Mouse (Mus musculus) left cerebral cortex, adult 9 months (tissue): ENCODE data around the gene Zcchc9.

Experiments
- DNase-seq, 2 experiments: peaks; one replicate each; pipeline ENCODE4 v3.0.0; 2022; ENCODE audit warnings: low spot score in 2 of 2

Zcchc9 gene

DNA sequence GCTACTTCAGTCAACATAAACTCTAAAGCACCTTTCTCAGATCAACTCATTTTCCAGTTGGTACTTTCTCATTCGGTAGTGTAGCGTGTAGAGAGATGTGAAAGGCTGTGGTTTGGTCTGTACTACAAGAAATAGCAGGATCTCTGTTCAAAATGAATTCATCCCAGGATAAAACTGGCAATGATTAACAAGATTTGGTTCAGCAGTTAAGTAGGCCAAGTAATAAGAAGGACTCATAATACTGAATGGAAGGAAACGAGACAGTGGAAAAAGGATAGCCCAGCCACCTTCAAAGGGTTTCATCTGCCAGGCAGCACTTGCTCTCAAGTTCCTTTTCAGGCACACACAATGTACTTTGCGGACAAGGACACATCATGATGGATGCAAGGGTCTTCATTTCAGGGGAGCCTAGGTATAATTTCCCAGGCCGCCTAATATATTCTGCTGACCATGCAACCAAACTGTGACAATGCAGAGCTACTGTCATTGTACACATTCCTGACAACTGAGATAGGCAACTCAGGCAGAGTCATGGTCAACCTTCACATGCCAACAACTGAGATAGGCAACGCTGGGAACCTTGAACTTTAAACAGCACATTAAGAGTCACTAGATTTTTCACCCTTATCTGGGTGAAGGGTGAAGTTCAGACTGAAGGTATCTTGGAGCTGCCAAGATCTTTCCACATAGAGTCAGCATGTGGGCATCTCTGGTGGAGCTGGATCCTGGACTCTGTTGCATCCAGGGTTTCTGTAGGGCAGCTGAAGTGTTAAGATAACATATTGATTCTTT is 45.7 kb downstream of the Zcchc9 start:
- no peak for DNase-seq

GRCm38 (mm10) chr13:91760302-91761050 is 47.0 kb downstream of the Zcchc9 start:
- DNase-seq, result no peak

GRCm38 (mm10) chr13:91759791-91760190 is 47.7 kb downstream of the Zcchc9 start:
- DNase-seq, result no peak

DNA sequence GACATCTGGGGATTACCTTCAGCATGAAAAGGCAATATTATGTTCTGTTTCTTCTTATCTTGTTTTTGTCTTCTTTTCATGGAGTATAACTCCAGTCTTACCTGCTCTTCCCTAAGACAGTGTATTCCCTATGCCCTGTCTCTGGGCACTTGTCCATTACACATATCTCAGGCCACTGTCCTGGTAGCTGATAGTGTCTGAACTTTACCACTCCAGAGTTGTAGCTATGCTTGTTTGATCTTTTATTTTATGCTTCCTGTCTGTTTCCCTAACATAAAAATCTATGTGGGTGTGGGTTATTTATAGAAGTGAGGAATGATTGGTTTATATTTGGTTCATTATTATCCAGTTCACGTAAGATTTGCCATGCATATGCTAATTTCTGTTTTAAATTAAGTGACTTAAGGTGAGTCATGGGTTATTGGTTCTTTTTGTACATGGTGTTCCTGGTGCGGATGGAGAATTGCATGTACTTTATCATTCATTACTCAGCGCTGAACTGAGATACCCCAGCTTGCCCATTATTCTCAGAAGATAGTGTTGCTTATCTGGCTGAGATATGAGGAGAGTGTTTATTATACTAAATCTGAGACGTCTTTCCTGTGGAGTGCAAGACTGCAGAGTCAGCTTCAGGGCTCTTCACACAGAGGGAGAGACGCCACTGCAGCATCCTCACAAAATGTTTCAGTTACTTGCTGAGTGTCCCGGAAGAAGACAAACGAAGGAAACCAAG is 49.0 kb downstream of the Zcchc9 start:
- DNase-seq, result no peak

DNA sequence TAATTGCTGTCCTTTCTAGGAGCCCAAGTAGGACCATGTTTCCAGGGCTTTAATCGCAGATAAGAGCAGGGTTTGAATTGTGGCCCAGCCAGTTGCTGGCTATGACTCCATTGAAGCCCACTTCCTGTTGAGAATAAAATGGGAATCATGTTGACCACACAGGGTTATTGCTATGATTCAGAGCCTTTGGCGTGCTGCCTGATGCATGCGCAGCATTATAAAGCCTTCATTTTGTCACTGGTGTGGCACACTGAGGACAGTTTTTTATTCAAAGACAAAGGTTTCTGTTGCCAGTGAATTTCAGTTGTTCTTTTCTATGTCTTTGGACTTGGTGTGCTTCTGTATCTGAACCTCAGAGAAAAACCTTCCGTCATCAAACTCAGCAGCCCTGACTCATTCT is 51.3 kb downstream of the Zcchc9 start:
- DNase-seq, result no peak

GRCm38 (mm10) chr13:91754762-91755161 is 52.7 kb downstream of the Zcchc9 start:
- no peak for DNase-seq

GRCm38 (mm10) chr13:91753724-91754123 is 53.8 kb downstream of the Zcchc9 start:
- no peak for DNase-seq

GRCm38 (mm10) chr13:91749981-91750380 is 57.5 kb downstream of the Zcchc9 start:
- no peak for DNase-seq

GRCm38 (mm10) chr13:91748401-91748800 is 59.1 kb downstream of the Zcchc9 start:
- DNase-seq, result no peak
